Mouse (Mus musculus) urinary bladder, postnatal 0 days (tissue): ENCODE data around the gene Vmn2r40. TPM values are rescaled to one million over a fixed set of nuclear protein-coding genes. Genes with fewer than 3 reads are reported as not detected.

Experiments
- polyA plus RNA-seq: library from polyadenylated mRNA; unstranded; fragments of >200 nt; fragmentation: Nextera tagmentation; extraction: Ambion mirVana; gene quantifications from 2 replicates; pipeline ENCODE4 v1.2.1, GENCODE M21; 2015

The Vmn2r40 gene
- not detected in 2 replicates for polyA plus RNA-seq

GRCm38 (mm10) chr7:8931335-8931734 lies at the start of gene Vmn2r40:
Gene Vmn2r40, minus strand, starts transcription at chr7:8931435.

Other genes starting within 250 kb of the Vmn2r40 start
- not detected in 2 replicates for gene Vmn2r39, start 99.4 kb upstream of the Vmn2r40 start, polyA plus RNA-seq
- gene Vmn2r38, start 166.4 kb upstream of the Vmn2r40 start, polyA plus RNA-seq: not detected in 2 replicates